Mouse (Mus musculus): ENCODE data around the gene Sytl1. TPM values are rescaled to one million over a fixed set of nuclear protein-coding genes. Genes with fewer than 3 reads are reported as not detected.

Sytl1 gene
- total RNA-seq, 2 experiments from 2014 or later: 0.19 to 0.44 TPM

- no peak for DNase-seq (ENCODE audit: low spot score in 2 of 2)
Observed at GRCm38 (mm10) chr4:133281513-133281912, 18.6 kb upstream of the Sytl1 start.

- DNase-seq (ENCODE audit: low spot score in 2 of 2): no peak
Observed at GRCm38 (mm10) chr4:133278482-133278881, 15.6 kb upstream of the Sytl1 start.

- DNase-seq (ENCODE audit: low spot score in 2 of 2): no peak
Observed at GRCm38 (mm10) chr4:133278067-133278466, 15.2 kb upstream of the Sytl1 start.

- DNase-seq (ENCODE audit: low spot score in 2 of 2): peak; percentile 97 to 98
Observed at GRCm38 (mm10) chr4:133277104-133278026, 14.5 kb upstream of the Sytl1 start, which contains the start of gene Tmem222. Gene Tmem222 (minus strand): TSS chr4:133277792.

- DNase-seq (ENCODE audit: low spot score in 2 of 2): no peak
Observed at GRCm38 (mm10) chr4:133270929-133271328, 8.0 kb upstream of the Sytl1 start.

- DNase-seq (ENCODE audit: low spot score in 2 of 2): no peak
Observed at GRCm38 (mm10) chr4:133269596-133269995, 6.7 kb upstream of the Sytl1 start.

- no peak for DNase-seq (ENCODE audit: low spot score in 2 of 2)
Observed at GRCm38 (mm10) chr4:133268931-133269330, 6.0 kb upstream of the Sytl1 start.

GRCm38 (mm10) chr4:133266248-133266880 is 3.5 kb upstream of the Sytl1 start:
- no peak for DNase-seq (ENCODE audit: low spot score in 2 of 2)

- no peak for DNase-seq (ENCODE audit: low spot score in 2 of 2)
Observed at GRCm38 (mm10) chr4:133265759-133266158, 2.8 kb upstream of the Sytl1 start.

- no peak for DNase-seq (ENCODE audit: low spot score in 2 of 2)
Observed at GRCm38 (mm10) chr4:133265297-133265696, 2.4 kb upstream of the Sytl1 start.

- DNase-seq (ENCODE audit: low spot score in 2 of 2): no peak
Observed at GRCm38 (mm10) chr4:133264559-133264958, 1.6 kb upstream of the Sytl1 start.

- DNase-seq (ENCODE audit: low spot score in 2 of 2): no peak
Observed at GRCm38 (mm10) chr4:133263756-133264155, 843 bp upstream of the Sytl1 start.

GRCm38 (mm10) chr4:133262375-133262765 is 543 bp downstream of the Sytl1 start:
- DNase-seq (ENCODE audit: low spot score in 2 of 2): no peak

GRCm38 (mm10) chr4:133261641-133262374 is 1.1 kb downstream of the Sytl1 start:
- no peak for DNase-seq (ENCODE audit: low spot score in 2 of 2)

- DNase-seq (ENCODE audit: low spot score in 2 of 2): no peak
Observed at GRCm38 (mm10) chr4:133257798-133258408, 5.0 kb downstream of the Sytl1 start.

- DNase-seq (ENCODE audit: low spot score in 2 of 2): no peak
Observed at GRCm38 (mm10) chr4:133257230-133257629, 5.7 kb downstream of the Sytl1 start.

- DNase-seq (ENCODE audit: low spot score in 2 of 2): no peak
Observed at GRCm38 (mm10) chr4:133256820-133257219, 6.1 kb downstream of the Sytl1 start.

GRCm38 (mm10) chr4:133255392-133255791 is 7.5 kb downstream of the Sytl1 start:
- no peak for DNase-seq (ENCODE audit: low spot score in 2 of 2)

GRCm38 (mm10) chr4:133253412-133253811 is 9.5 kb downstream of the Sytl1 start:
- no peak for DNase-seq (ENCODE audit: low spot score in 2 of 2)

GRCm38 (mm10) chr4:133252089-133252488 is 10.8 kb downstream of the Sytl1 start:
- no peak for DNase-seq (ENCODE audit: low spot score in 2 of 2)

GRCm38 (mm10) chr4:133251214-133251613 is 11.7 kb downstream of the Sytl1 start:
- no peak for DNase-seq (ENCODE audit: low spot score in 2 of 2)

All from layer of hippocampus, postnatal 14 days (tissue).